Mouse (Mus musculus): Measurements from ENCODE around the gene Abhd10. TPM values are rescaled to one million over a fixed set of nuclear protein-coding genes. Genes with fewer than 3 reads are reported as not detected.

Gene Abhd10
- total RNA-seq, 2 experiments from 2014 or later = 8.0 to 9.4 TPM

DNA sequence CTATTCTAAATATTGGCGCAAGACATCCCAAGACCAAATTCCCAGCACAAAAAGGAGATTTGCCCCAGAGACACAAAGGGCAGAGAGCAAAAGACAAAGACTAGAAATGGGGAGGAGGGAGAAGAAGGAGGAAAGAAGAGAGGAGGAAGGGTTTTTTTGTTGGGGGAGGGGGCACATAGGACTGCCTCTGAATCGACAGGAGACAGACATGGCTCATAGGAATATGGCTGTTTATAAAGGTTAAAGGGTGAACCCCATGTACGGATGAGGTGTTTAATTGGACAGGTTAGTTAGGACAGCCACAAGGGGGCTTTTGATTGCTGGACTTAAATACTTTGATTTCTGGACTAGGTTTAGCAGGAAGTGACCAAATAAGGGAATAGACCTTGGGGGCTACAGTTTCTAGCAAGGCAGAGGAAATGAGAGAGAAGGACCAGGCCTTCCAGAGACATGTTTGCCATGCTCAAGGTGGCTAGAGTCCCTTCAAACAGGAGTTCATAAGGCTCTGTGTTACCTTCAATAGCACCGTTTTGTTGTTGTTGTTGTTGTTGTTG, 913 bp upstream of the Abhd10 start:
- intact Hi-C loops (cut with DNase I; ENCODE audit: low total_unique reads) = no loop called here
- no peak for DNase-seq

DNA sequence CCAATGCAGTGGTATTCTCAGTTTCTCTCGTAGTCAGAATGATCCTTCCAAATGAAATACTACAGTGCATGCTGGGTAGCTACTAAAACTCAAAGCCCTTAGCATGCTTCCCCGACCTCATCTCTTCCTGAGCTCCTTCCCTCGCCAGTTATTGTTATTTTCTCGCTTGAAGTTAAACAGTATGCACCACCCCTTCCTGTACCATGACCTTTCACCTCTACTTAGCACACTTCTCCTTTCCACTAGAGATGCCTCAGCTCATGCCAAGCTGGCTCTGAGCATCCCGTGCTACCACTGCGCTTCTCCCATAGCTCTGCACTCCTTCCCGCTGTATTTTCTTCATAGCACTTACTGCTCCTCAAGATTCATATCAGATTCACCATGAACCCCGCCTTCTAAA, 4.9 kb downstream of the Abhd10 start:
- no peak for DNase-seq
- intact Hi-C loops (cut with DNase I; ENCODE audit: low total_unique reads) = no loop called here

DNA sequence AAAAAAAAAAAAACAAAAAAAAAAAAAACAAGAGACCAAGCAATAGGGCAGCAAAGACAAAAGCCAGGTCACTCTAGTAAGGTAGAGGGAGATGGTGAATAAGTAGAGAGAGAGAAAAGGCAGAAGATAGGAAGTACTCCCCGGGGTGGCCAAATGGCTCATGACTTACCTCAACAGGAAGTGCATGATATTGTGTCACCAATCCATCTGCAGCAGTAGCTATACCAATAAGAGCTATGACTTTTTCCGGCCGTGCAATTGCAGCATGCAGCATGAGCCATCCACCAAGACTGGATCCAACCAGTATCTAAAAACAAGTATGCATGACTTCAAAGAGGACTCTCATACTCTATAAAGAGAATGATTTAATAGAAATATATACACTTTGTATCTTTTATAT, 6.0 kb downstream of the Abhd10 start:
- intact Hi-C loops (cut with DNase I; ENCODE audit: low total_unique reads) = no loop called here
- DNase-seq = no peak

DNA sequence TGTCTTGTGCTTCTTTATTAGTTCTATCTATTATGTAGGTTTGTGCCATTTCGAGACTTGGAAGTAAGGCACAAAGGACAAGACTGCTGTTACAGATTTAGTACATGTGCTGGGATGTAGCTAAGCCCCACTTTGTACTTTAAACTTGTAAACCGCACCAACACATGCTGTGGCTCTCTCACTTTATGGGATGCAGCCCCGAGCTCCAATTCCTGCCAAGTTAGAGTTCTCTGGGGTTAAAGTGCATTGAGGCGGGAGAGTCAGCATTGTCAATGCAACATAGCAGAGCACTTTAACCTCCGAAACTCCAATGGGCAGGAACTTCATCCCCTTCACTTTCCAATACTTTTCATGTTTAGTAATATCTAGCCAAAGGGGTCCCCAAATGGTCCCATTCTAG, 13.6 kb downstream of the Abhd10 start:
- no peak for DNase-seq
- intact Hi-C loops (cut with DNase I; ENCODE audit: low total_unique reads) = no loop called here

DNA sequence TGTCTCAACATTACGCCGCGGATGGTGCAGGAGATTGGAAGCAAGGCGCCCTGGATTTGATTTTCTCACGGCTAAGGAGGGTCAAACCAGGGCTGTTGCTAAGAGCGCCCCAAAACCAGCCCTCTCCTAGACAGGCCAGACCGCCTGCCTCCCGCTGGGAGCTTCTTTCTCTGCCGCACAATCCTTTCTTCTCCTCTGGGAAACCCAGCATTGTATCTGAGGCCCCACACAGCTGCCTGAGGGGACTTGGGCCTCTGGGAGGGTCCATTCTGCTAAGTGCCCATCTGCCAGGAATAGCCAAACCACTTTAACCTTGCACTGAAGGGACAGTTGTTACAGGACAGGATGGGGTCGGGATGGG, 18.0 kb downstream of the Abhd10 start:
- no peak for DNase-seq
- intact Hi-C loops (cut with DNase I; ENCODE audit: low total_unique reads) = no loop called here

DNA sequence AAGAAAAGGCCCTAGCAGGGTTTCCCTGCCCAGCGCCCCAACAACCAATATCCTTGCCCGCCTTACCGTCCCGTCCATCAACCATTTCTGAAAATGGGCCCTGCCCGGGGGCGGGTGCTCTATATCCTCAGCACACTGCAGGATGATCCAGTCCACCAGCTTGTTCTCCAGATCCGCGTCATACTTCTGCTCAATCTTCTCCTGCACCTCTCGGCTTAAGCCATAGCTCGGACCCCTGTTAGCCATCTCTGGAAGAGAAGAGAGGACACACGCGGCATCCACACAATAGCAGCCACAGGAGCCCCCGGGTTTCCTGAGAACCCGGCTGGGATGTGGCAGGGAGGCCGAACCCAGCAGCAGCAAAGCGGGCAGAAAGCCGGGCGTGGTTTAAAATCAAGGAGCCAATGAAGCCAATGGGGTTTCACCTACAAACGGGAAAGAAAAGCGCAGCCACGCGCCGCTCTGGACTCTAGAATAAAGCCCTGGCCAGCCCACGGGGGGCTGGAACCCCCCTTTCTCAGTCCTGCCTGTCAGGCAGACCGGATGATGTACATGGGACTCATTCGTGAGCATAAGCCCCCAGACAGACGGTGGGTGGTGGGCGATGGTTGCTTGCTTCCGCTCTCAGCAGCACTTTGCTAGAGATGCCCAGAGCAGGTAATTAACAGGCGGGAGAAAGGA, 18.6 kb downstream of the Abhd10 start, which contains the start of gene Tagln3:
Gene Tagln3, minus strand, starts transcription at position 548 of the 681 bp plus-strand sequence.
- no peak for DNase-seq
- intact Hi-C loops (cut with DNase I; ENCODE audit: low total_unique reads) = no loop called here

DNA sequence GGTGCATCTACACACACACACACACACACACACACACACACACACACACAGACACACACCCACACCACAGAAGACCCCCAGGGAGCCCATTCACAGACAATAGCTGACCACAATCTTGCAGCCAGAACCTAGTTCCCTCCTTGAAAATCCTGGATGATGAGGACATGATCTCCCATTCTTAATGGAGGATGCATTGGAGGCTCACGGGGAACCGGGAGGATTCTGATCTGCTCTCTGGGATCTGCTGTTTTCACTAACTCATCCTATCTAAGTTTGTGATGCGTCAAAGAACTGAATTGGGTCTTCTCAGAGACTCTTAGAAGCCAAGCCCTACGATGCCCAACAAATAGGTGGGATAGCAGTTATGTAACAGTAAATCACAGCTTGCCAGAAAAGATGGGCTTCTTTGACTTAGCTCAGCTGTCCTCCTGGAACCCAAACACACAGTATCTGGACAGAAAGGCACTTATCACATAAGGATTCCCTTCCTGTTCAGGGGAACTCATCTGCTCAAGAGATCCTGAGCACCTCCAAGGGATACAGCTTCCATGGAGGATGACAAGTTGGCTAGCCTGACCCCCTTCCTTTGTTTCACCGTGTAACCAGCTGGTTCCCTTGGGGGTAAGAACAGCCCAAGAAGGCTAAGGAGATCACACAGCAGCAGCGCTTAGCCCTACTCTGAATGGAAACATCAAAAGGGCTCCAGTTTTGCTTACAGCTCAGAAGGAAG, 19.4 kb downstream of the Abhd10 start:
- intact Hi-C loops (cut with DNase I; ENCODE audit: low total_unique reads) = no loop called here
- no peak for DNase-seq

DNA sequence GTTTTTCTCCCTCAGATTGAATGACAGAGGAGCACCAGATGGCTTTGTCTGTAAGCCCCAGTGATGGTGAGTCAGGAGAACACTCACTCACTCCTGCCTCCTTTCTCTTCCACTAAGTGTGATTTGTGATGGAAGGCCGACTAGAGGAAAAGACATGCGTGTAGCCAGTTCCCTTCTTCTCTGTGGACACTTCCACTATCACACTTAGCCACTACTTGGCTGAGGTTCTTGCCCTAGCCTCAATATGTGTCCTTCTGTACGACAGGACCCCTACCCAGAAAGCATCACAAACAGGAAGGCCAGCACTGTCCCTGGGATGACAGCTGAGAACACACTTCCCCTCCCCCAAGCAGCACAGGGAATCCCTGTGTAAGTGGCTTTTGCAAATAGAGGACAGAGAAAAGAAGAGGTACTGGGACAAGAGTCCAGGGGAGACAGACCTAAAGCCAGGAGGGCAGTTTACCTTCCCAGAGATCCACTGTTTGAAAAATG, 20.2 kb downstream of the Abhd10 start:
- intact Hi-C loops (cut with DNase I; ENCODE audit: low total_unique reads) = no loop called here

DNA sequence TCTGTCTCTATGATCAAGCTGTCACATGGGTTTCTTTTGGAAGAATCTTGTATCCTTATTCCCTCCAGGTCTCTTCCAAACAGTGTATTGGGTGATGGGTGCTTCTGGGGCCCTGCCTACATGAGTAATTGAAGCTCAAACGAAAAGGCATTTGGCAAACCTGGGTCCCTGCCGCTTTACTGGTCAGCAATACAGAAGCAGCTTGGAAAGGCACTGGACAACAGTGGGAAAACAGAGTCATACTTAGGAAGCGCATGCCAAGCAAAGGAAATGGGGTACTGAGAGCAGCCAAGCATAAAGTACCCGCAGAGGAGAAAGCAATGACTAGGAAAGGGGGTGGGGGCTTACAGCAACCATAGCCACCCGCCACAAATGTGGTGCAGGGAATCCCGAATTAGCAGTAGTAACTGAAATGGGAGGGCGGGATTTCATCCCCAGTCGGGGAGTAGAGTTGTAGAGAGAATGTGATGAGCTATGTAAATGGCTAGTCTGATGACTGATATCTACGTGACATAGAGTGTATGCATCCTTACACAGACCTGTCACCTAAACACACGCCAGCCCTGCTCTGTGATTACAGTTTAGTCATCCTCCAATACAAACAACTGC, 22.6 kb downstream of the Abhd10 start:
- intact Hi-C loops (cut with DNase I; ENCODE audit: low total_unique reads) = no loop called here
- DNase-seq = no peak

More for the DNA sequence above, 20.2 kb downstream of the Abhd10 start:
- DNase-seq = no peak

DNA sequence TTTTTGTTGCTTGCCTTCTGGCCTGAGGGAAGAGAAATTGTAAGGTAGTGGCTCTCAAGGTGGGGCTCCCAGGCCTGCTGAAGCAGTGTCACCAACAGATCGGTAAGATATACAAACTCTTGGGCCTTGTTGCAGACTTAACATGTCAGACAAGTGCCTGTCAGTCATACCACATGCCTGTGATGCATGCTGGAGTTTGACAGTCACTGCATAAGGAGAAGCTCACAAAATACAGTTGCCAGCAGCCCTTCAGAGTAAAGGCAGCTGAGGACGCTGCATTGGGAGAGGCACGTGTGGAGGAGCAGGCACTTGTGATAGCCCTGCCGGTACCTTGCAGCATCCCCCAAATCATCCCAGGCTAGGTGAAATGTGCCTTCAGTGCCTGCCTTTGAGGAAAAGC, 24.5 kb downstream of the Abhd10 start:
- DNase-seq = no peak

DNA sequence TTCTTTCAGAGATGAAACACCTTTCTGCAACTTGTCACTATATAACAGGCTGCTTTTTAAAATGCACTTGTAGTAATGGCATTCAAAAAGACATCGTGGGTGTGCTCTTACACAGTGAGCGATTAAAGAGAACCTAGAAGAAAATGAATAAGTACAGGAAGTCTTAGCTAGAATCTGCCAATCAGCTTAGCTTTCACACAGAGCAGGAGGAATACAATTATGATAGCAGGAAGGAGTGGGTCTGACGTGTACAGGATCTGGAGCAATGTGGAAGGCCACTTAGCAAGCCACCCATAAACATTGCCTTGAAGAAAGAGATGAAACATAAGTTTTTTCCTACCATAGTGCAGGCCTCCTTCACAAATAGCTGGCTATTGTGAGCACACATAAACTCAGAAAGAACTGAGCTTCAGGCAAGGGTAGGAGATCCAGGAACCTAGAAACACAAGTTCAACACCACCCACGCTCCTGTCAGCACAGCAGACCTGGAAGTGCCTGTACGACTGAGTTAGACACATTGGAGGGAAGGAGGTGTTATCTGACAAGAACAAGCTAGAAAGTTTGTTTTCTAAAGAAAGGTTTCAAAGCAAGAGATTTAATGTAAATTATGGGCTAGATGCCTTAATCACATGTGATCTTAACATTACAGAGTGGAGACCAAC, 28.1 kb downstream of the Abhd10 start:
- intact Hi-C loops (cut with DNase I; ENCODE audit: low total_unique reads) = no loop called here

More for the DNA sequence above, 24.5 kb downstream of the Abhd10 start:
- intact Hi-C loops (cut with DNase I; ENCODE audit: low total_unique reads) = no loop called here

DNA sequence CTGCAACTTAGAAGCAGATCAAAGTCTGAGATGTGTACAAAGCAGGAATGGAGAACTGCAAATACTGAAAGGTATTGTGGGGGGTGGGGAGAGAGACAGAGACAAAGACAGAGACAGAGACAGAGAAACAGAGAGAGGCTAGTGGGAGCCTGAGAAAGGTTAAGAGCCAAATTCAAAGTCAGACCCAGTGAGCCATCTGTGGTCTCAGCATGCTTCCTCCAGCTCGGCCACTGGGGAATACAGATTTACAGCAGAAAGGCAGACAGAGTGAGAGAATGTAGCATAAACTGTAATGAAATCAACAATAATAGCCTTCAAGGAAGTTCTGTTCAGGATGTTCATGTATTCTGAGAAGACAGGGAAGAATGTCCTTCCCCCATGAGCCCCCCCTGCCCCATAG, 28.9 kb downstream of the Abhd10 start:
- DNase-seq = no peak
- intact Hi-C loops (cut with DNase I; ENCODE audit: low total_unique reads) = no loop called here

More for the DNA sequence above, 28.1 kb downstream of the Abhd10 start:
- no peak for DNase-seq

DNA sequence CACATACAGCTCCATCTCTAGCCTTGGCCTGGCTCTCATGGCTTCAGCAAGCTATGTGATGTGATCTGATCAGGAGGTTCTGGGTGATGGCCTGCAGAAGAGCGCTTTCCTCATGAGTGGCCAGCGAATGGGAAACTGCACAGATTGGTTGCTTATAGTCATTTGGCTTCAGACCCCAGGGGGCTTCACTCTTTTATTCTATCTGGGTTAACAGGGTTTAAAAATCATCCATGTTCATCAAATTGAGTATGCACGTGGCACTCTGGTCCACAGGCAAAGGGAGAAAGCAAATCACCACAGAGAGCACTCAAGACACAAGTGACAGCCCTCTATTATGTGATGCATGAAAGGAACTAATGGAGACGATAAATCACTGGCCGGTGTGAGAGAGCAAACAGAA, 29.5 kb downstream of the Abhd10 start:
- DNase-seq = no peak
- intact Hi-C loops (cut with DNase I; ENCODE audit: low total_unique reads) = no loop called here

DNA sequence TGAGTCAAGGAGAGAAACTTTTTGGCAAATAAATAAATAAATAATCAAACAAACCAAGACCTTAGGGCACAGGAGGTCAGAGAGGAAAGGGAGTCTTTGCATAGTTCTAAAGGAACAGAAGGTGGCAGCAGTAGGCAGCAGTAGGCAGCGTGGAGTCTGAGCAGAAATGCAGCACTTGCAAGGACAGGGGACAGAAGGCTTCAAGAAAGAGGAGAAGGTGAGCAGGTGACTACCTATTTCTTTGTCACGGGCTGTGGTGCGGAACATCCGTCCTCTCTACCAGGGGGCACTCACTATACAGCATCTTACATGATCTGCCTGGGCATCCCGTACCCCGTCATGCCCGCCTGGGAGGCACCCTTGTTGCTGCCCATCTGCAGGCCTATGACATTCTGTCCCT, 31.5 kb downstream of the Abhd10 start:
- DNase-seq = no peak
- intact Hi-C loops (cut with DNase I; ENCODE audit: low total_unique reads) = no loop called here

DNA sequence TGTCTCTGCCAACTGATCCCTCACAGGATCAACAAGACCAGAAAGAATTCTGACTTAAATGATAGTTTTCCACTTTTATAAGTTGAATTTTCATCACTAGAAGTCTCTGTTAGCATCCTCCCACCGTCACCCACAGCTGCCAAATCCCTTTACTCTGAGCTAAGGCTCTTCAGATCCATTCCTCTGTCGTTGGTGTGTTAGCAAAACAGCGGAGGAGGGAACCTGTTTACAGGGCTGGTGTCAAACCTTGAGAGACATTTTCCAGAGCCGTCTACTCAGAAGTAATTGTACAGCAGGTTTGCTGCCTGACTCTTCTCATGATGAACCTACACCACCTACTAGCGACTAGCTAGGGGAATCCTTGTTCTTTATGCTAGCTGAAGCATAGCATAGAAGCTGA, 43.5 kb downstream of the Abhd10 start:
- intact Hi-C loops (cut with DNase I; ENCODE audit: low total_unique reads) = no loop called here
- DNase-seq = no peak

DNA sequence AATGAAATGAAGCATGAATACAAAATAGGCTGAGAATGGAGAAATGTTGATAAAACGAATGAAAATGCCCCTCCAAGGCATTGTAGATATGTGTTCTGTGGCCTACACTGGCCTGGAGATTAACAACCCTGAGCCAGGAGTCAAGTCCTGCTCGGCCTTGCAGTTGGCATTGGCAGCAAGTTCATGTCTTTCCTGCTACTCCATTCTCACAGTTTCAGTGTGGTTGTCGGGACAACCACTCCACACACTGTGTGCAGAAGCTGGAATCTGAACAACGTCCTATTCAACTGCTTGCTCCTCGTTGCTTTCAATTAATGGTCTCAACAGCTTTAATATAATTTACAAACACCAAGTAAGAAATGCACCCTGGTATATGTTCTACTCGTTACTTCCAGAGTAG, 44.8 kb downstream of the Abhd10 start:
- intact Hi-C loops (cut with DNase I; ENCODE audit: low total_unique reads) = no loop called here
- no peak for DNase-seq

DNA sequence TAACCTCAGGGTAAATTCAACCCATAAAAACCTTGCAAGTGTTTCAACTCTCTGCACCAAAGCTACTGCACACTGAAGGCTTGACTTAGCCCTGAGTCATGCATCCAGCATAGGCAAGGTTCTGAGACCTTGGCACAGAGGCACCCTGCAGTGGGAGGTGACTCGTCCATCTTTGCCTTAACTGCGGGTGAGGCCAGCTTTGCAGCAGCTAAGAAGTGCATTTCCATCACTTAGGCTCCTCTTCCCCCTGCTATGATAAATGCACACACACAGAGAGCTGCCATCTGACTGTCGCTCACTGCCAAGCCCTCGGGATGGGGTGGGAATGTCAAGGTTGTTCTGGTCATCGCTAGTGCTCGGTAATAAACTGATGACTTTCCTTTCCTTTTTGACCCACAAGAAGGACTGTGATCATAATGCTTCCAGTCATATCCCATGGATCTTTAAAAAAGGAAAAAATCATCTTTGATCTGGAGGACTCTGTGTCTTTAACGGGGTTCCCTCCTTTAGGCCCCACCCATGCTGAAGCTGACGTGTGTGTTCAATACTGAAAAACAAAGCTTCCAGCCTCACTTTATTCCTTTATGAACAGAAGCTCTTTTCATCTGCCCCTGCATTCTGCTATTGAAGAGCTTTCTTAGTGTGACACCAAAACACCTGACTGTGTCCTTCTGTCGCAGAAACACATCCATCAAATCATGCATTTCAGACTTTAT, 47.2 kb downstream of the Abhd10 start:
- DNase-seq = no peak
- intact Hi-C loops (cut with DNase I; ENCODE audit: low total_unique reads) = no loop called here

DNA sequence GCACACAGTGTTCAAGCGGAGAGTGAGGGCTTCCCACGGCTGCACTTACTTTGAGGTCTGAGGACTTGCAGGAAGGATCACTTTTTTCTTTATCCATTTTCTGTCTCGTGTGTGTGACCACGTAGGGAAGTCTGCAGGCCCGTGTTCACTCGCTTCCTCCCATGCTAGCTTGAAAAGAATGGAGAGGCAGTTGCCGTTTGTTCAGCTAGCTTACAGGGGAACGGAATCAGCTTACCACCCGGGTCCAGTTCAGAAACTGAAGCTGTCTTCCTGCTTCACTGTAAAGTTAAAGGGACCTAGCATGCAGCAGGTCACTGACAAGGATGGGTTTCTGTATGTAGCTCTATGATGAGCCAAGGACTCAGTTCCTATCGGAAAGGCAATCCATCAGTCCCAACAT, 49.2 kb downstream of the Abhd10 start, which contains the start of gene Tmprss7:
Gene Tmprss7, minus strand, starts transcription at position 101 of the 400 bp plus-strand sequence.
- no peak for DNase-seq
- intact Hi-C loops (cut with DNase I; ENCODE audit: low total_unique reads) = no loop called here

DNA sequence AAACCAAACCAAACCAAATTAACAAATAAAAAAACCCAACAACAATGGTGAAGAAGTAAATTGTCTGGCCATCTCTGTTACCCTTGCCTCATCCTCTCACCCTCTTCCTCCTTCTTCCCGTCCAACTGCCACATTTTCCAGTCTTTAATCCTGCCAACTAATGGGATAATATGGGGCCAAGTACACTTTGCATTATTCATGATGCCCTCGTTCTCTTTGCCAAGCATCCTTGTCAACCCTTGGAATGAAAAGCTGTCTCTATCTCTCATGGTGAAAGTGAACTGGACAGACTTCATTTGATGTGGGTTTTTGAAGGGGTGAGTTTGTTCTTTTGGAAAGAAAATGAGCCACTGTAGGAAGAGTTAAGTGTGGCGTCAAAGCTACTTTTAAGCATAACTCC, 49.9 kb downstream of the Abhd10 start:
- intact Hi-C loops (cut with DNase I; ENCODE audit: low total_unique reads) = no loop called here
- no peak for DNase-seq

Data from gastrocnemius, postnatal 14 days (tissue).